24 mouse cellular contexts compared by ENCODE assay signal in the genomic region with DNA sequence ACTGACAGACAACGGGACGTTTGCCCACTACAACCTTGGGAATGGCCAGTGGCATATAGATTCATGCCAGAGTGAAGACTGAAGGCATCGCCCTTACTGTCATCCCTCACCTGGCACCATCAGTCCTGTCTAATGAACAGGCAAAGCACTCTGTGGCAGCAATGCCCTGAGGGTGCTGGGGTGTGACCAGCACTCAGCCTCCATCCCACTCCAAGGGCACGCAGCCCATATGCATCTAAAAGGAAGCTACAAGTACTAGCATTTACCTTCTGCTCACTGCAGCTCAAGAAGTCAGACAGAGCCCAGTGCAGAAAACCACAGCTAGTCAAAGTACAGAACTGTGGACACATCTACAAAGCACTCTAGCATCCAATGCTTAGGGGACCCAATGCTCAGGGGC.
"Had no signal": no experiment of that assay in that cellular context is flagged by ENCODE, and none has a peak within 500 bp of the region (broad histone marks: within the 10 kb centered on the region; RNA-seq: fewer than 3 reads in every experiment).

No protein-coding gene starts in this region.

- H3K27ac ChIP-seq: heart, embryonic 13.5 days; heart, embryonic 15.5 days; hindbrain, embryonic 10.5 days; hindbrain, embryonic 12.5 days; hindbrain, embryonic 13.5 days; hindbrain, embryonic 14.5 days; hindbrain, embryonic 15.5 days; hindbrain, postnatal 0 days; intestine, embryonic 15.5 days; kidney, embryonic 15.5 days; kidney, postnatal 0 days; layer of hippocampus, adult 2 months; left cerebral cortex, adult 2 months had no signal

- H3K4me2 ChIP-seq: heart, embryonic 13.5 days; heart, embryonic 15.5 days; hindbrain, embryonic 12.5 days; hindbrain, embryonic 13.5 days; hindbrain, embryonic 14.5 days; hindbrain, embryonic 15.5 days; intestine, embryonic 15.5 days; kidney, embryonic 15.5 days had no signal

- H3K4me3 ChIP-seq: heart, embryonic 13.5 days; heart, embryonic 15.5 days; hindbrain, embryonic 10.5 days; hindbrain, embryonic 12.5 days; hindbrain, embryonic 13.5 days; hindbrain, embryonic 15.5 days; intestine, embryonic 15.5 days; kidney, embryonic 15.5 days; layer of hippocampus, adult 2 months; left cerebral cortex, adult 2 months had no signal

- ATAC-seq: hindbrain, embryonic 16.5 days; hindbrain, postnatal 0 days; inflammation-experienced regulatory T-cells, adult 6 months; intestine, embryonic 15.5 days; intestine, embryonic 16.5 days; intestine, postnatal 0 days had no signal

- H3K4me1 ChIP-seq: heart, embryonic 13.5 days; heart, embryonic 15.5 days; hindbrain, embryonic 10.5 days; hindbrain, embryonic 12.5 days; hindbrain, embryonic 13.5 days; hindbrain, embryonic 15.5 days; intestine, embryonic 15.5 days; kidney, embryonic 15.5 days had no signal

- DNase-seq: heart, postnatal 10 days; heart, postnatal 14 days; heart, postnatal 36 days; heart, postnatal 4 days; kidney, adult 18-20 months; layer of hippocampus, adult 9-11 months; layer of hippocampus, postnatal 36 days had no signal

- H3K9me3 ChIP-seq: heart, embryonic 13.5 days; heart, embryonic 15.5 days; hindbrain, embryonic 10.5 days; hindbrain, embryonic 12.5 days; hindbrain, embryonic 13.5 days; hindbrain, embryonic 15.5 days; intestine, embryonic 15.5 days; kidney, embryonic 15.5 days had no signal

- H3K27me3 ChIP-seq: heart, embryonic 13.5 days; heart, embryonic 15.5 days; hindbrain, embryonic 12.5 days; hindbrain, embryonic 13.5 days; hindbrain, embryonic 15.5 days; intestine, embryonic 15.5 days; kidney, embryonic 15.5 days had no signal

- H3K36me3 ChIP-seq: heart, embryonic 15.5 days; intestine, embryonic 15.5 days had no signal

- H3K9ac ChIP-seq: heart, embryonic 13.5 days; heart, embryonic 15.5 days; hindbrain, embryonic 12.5 days; hindbrain, embryonic 13.5 days; hindbrain, embryonic 14.5 days; hindbrain, embryonic 15.5 days; intestine, embryonic 15.5 days; kidney, embryonic 15.5 days had no signal
